Mouse (Mus musculus): ENCODE results near the gene Sh3rf1.

The Sh3rf1 gene

DNA sequence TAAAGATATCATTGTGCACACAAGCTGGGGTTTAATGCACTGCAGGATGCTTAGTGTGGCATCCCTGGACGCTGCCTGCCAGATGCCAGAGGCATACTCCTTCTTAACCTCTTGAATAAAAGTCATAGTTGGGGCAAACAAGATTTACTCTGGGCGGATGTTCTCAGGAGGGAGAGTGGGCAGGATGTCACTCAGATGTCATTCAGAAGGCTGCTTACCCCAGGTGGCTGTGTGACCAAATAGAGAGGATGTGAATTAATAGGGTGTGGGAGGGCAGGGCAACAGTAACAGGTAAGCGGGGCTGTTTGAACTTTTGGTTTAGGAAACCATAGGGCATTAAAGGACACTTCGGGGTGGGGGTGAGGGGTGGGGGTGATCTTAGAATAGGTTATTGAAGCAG lies 37.7 kb downstream of the Sh3rf1 start:
- no peak for DNase-seq (ENCODE audit: low read depth, low spot score)

DNA sequence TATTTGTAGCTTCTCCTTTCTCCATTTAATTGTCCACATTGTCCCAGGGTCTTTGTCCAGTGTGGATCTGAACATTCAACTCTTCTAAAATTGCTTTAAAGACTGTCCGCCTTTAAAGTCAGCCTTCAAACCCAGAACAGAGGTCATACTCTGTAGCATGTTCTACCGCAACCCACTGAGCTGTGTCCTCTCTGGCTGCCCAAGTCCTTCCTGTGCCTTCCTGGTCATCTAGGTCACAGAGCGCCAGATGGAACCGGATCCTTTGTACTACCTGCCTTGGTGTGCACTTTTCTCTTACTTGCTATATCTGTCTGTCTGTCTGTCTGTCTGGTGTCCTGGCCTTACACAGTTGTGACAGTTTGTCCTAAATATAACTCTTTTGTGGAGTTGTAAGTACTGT lies 40.0 kb downstream of the Sh3rf1 start:
- no peak for DNase-seq (ENCODE audit: low read depth, low spot score)

DNA sequence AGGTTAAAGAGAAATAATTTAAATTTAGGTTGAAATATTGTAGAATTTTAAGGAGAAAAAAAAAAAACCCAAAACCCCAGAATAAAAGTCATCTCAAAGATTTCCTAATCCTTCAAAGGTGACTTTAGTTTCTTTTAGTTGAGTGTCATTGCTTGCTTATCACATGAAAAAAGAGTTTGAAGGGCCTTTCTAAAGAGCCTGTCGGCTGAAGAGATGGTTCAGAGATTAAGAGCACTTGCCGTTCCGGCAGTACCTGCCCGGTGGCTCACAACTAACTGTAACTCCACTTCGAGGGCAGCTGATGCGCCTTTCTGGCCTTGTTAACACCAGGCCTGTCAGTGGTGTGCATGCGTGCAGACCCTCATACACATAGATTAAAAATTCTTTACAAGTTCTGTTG lies 41.2 kb downstream of the Sh3rf1 start:
- no peak for DNase-seq (ENCODE audit: low read depth, low spot score)

DNA sequence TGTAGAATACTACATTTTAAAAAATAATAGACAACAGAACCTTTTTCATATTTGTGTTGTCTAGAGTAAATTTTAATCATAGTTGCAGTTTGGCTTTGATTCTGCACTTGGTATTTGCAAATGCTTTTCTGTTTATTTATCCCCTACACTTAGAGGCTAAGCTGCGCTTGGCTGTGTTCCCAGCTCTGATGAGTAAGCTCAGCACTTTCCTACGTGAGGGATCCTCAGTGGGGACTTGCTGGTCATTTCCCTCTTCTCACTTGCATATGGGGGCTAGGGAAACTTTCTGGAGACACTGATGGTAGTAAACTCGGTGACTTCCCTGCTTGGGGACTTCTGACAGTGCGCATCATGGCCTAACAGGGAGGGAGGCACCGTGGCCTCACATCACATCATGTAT lies 41.7 kb downstream of the Sh3rf1 start:
- DNase-seq (ENCODE audit: low read depth, low spot score), result no peak

DNA sequence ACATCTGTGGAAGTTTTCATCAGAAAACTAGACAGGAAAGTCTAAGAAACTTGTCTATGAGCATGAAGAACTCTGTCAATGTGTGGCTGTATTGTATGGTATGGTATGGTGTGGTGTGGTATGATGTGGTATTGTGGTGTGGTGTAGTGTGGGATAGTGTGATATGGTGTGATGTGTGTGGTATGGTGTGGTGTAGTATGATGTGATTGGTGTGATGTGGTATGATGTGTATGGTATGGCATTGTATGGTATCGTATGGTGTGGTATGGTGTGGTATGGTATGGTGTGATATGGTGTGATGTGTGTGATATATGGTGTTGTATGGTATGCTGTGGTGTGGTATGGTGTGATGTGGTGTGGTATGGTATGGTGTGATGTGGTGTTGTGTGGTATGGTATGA lies 43.4 kb downstream of the Sh3rf1 start:
- DNase-seq (ENCODE audit: low read depth, low spot score), result no peak

DNA sequence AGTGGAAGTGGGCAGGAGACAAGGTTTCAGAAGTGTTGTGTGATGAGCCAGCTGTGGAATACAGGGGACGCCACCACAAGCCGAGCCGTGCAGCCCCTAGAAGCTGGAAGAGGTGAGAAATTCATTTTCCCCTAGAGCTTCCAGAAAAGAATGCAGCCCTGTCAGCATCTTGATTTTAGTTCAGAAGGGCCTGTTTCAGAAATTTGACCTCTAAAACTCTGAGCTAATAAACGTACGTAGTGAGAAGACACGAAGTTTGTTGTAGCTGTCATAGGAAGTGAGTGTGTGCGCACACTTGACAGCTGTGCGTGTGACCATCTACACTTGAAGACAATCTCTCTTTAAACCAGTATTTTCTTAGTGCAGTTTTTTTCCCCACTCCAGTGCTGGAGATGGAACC lies 44.0 kb downstream of the Sh3rf1 start:
- DNase-seq (ENCODE audit: low read depth, low spot score), result no peak

DNA sequence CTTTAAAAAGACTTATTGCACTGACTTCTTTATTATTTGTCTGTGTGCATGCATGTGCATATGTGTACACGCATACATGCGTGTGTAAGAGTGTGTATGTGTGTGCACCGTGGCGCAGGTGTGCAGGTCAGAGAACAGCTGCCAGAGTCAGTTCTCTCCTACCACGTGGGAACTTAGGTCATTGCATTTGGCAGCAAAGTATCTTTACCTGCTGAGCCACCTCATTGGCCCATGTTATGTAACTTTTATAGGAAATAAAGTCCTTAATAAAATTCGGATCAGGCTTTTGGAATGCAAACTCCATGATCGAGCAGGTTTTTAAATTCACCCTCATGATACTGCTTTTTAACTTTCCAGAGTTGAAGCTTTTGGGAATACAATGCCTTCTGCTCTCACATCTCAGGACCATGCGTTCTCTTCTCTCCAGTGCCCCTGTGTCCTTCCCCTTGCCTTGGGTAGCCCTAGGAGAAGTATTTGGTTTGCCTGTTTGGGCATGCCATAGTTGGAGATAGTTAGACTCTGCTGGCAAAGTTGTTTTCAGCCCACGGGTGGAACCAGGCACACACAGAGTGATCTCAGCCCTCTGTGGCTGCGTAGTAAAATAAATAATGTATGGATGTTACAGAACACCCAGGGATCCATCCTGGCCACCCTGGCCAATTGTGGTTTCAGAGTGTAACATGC lies 44.7 kb downstream of the Sh3rf1 start:
- DNase-seq (ENCODE audit: low read depth, low spot score), result no peak

DNA sequence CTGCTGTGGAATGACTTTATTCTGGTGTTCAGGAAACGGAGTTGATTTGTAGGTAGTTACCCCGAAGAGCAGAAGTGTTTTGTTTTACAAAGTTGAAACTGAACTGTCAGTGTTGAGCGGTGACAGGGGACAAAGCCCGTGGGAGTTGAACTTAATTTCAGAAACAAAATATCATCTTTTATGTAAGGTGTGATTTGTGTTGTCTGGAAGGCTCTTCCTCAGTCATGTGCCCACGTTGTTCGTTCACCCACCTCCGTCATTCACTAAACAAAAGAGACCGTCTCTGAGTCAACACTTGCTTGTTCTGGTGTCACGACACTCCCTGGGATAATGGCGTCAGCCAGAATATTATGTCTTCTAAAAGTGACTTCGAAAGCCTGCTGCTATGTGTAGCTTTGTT lies 46.3 kb downstream of the Sh3rf1 start:
- no peak for DNase-seq (ENCODE audit: low read depth, low spot score)

DNA sequence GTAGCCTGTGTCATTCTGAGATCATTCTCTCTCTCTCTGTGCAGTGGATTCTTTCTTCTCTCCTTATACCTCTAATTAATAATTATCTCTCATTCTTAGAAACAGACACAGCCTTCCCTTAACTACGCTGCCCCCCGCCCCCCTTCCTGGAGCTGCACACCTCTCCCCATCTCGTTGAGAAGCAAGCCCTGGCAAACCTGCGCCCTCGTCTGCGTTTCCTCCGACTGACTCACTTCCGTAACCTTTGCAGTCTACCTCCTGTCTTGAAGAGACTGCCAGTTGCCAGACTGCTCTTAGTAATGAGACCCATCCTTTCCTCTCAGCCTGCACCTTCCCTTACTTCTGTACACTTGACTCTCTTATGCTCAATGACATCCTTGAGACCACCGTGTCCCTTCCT lies 46.9 kb downstream of the Sh3rf1 start:
- DNase-seq (ENCODE audit: low read depth, low spot score), result no peak

DNA sequence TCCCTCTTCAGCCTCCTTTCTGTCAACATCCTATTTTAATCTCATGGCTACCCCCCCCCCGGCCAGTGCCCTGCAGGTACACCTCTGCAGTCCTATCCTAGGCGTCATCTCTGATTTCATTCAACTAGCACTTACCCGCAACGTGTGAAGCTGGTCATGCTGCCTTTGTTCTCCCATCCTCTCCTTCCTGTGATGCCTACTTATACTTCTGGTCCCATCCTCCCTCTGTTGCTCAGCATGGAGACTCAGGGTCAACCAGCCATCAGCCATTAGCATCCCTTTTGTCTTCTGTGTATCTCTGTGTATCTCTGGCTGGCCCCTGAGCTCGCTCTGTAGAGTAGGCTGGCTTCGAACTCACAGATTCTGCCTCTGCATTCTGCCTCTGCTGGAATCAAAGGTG lies 47.3 kb downstream of the Sh3rf1 start:
- no peak for DNase-seq (ENCODE audit: low read depth, low spot score)

DNA sequence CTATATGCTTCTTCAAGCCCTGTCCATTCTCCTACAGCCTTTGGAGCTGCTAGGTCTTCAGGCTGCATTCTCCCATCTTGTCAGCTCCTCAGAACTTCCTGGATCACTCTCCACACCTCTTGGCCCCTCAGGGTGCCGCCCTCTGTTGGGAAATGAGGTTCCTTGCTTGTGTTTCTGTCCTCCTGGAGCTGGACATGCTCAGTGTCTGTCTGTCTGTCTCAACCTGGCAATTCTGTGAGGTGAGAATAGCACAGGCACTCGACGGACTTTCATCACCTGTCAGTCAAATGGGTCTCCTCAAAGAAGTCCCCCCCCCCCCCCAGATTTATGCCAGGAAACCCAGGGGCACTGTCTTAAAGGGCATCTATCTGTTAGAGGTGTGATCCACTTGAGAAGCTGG lies 49.2 kb downstream of the Sh3rf1 start:
- no peak for DNase-seq (ENCODE audit: low read depth, low spot score)

DNA sequence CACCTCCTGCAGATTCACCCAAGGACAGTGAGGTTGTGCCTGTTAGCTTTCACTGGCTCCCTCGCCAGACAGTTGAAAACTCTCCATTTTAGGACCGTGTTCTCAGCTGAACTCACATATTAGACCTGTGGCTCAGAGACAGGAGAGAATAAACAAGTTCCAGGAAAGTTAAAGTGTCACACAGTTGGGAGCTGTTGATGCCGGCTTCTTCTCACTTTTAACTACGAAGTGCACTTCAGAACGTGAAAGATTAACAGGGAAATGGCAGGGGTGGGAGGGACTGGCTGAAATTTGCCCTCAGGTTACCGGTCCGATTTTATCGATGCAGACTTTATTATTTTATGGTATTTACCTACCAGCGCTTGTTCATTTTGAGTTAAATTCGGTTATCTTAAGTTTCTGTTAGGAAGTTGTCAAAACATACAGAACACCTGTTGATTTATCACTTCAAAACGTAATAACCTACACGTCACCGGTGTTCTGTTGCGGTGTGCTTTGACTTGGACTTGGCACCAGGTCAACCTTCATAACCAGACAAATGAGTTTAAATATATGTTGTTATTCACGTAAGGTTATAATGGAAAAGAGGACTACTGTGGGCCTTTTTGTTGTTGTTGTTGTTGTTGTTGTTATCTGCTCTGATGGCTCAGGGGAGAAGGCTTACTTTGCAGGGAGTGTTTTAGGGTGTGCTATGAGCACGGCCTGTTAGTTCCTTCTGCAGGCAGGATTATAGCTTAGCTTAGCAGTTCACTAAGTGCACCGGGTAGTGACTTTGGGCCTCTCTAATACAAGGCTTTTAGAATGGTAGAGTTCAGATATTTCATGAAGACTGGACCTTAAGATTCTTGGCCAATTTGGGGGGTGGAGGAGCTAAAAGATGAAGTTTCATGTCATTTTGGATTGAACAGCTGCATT lies 49.9 kb downstream of the Sh3rf1 start:
- no peak for DNase-seq (ENCODE audit: low read depth, low spot score)

DNA sequence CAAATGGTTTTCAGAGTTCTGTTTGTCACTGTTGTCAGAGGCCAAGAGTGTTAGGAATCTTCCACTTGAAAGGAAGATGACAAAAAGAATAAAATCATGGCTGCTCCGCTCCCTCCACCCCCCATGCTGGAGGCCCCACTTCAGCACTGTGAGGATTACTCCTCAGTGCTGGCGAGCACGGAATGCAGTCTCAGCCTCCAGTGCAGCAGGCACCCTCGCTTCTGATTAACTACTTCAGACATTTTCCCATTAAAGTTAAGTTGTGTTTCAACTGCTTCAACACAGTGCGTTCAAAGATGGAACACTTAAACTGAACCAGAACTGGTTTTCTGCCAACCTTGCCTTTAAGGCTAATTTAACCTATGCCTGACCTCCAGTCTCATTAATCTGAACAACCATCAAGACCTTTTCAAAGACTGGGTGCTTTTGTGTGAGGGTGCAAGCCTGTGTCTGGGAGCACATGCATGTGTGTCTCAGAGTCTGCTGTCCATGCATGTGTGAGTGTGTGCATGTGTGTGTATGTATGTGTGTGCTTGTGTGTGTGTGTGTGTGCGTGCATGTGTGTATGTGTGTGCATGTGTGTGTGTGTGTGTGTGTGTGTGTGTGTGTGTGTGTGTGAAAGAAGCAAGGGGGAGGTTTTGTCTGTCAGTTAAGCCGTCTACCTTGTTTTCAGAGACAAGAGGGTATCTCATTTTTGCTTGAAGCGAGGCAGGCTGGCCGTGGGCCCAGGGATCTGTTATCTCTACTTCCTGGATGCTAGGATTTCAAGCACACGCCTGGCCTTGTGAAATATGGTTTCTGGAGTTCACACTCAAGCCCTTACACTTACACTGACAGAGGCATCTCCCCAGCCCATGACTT lies 51.2 kb downstream of the Sh3rf1 start:
- DNase-seq (ENCODE audit: low read depth, low spot score), result no peak

DNA sequence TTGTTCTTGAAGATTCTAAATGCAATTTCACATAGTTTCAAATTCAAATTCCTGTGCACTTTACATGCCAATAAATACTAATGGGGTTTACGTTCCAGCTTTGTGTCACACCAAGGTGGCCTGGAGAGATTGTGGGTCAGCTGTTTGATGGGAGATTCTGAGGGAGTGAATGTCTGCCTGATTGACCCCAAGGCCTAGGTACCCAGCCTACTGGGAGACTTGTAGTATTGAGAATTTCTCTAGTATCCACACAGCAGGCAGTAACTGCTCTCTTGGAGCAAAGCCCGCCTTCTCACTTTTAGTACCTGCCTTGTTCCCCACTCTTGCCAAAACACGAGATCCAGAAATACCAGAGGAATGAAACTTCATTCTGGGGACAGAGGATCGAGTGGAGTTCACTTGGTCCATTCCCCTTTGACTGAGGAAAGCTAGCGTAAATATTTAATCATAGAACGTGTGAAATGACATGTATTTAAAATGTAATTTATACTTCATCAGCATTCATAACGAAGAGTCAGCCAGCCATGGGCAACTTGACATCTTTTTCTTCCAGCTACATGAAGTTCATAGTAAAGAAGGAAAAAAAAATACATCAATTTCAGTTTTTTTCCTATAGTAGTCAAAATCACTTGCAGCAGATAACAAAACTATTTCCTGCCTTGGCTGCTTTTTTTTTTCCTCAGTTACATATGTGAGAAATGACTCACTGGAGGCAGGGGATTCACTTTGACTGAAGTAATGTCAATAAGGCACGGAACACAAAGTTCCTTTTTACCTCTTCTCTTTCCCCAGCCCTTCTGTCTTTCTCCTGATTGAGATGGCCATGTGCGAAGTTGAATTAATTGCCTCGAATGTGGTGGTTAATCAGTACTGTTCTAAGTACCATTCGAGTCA lies 52.0 kb downstream of the Sh3rf1 start:
- DNase-seq (ENCODE audit: low read depth, low spot score), result no peak

DNA sequence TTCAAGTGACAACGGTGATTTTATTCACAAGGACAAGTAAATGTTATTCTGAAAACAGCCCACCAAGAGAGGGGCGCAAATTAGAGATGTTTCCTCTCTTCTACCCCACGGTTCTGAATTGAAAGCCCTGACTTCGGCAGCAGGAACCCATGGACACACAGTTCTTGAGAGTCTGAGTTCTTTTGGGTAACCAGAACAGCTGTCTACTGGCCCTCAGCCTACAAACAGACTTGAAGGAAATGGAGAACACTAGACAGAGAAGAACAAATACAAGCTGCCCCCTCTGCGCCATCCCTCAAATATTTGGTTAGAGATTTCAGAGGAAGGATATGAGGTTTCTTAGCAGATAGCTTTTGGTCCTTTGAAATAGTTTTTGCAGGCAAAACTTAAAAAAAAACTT lies 52.7 kb downstream of the Sh3rf1 start:
- no peak for DNase-seq (ENCODE audit: low read depth, low spot score)

DNA sequence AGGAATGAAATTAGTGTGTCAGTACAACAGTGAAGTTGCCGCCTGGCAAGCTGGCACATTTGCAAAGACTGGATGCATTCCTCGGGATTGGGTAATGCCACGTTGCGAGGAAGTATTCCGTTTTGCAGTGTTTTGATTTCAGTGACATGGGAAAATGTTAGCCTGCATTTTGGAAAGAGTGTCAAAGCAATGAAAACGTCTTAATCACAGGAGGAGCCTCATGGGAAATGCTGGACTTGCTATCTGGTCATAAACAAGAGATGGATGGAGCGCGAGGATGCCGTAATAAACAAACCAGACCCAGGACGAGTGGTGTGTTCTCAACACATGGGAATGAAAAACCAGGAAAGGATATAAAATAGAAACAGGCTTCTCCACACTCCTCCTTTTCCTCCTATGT lies 55.4 kb downstream of the Sh3rf1 start:
- no peak for DNase-seq (ENCODE audit: low read depth, low spot score)

DNA sequence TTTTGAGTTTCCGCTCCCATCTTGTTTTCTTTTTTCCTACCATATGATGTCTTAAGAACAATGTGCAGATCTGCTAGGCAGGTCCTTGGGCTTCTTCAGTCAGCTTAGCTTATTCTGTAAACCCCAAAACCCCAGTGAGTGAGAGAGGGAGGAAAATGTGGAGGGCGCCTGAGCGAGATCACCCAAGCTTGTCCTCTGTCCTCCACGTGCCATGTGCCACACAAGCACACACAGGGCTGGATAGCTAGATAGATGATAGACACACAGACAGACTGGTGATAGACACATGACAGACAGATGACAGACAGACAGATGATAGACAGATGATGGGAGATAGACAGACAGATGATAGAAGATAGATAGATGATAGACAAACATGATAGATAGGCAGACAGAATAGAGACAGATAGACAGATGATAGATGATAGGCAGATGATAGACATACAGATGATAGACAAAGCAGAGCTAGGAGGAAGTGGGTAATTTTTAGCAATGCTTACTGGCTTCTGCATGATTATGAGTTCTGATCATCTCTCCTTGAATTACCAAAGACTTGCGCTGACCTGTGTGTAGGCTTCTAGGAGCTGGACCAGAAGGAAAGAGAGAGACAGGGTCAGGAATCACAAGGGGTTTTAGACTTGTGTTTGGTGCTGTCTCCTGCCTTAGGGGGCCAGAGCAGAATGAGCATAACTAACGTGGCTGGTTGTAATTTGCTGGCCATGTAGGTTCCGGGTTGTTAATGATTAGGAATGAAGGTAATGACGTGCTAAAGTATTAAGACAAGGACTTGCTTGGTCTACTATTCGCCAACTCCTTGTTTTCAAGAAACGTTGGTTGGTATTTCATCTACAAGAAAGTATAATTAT lies 58.9 kb downstream of the Sh3rf1 start:
- no peak for DNase-seq (ENCODE audit: low read depth, low spot score)

DNA sequence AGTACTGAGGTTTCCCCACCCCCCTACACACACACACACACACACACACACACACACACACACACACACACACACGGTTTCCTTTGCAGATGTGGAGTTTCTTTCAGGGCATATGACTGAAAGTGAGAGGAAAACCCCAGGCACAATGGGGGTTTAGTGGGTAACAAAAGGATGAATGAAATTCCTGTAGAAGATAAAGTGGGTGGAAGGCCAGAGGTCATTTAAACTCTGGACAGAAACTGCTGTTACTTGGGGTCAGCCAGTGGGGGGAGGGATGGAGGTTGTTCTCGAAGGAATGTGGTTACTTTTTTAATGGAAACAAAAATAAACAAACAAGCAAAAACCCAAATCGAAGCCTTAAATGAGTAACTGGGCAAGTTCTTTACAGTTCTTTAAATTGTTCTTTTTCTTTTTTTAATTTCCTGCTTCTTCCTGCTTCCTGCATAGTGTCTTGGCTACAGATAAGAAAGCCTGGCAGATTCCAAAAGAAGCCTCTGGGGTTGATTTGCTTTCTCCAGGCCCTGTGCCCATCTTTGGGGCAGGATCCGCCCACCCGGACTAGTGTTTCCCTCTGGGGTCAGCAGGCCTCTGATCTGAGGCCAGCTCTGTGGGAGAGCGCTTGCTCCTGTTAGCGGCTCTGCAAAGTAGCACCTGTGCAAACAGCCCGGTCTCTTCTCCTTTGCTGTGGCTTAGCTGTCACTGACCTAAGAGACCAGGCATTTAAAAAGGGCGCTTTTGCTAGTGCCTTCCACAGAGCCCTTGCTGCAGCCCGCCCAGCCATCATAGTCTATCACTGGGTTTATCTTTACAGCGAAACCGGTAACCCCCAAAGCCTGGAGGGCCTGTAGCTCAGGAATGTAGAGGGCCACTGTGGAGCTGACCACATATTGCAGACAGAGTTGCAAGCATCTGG lies 59.8 kb downstream of the Sh3rf1 start:
- no peak for DNase-seq (ENCODE audit: low read depth, low spot score)

DNA sequence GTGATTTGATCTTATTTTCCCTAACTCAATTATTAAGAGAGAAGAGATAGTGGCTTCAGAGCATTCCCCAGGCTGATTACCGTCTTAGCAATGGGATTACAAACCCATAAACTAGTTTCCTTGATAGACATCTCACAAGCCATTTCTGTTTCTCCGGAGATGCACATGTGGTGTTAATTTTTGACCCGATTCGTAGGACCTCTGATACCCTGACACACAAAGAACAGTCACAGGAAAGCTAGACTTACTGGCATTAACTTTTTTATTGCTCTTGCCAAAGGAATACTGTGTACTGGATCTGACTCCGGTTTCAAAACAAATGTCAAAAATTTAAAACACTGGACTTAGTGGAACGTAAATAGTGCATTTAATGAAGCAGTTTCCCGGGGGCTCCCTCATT lies 62.2 kb downstream of the Sh3rf1 start:
- DNase-seq (ENCODE audit: low read depth, low spot score), result no peak
